ENCODE assay signal across 9 mouse cellular contexts in genomic region chr4:57904211-57904610, GRCm38 (mm10). TPM values are rescaled to one million over a fixed set of nuclear protein-coding genes. Genes with fewer than 3 reads are reported as not detected.
A peak's percentile ranks its signal among the peaks of the same experiment; 100 is the strongest.
DNase-seq lines count a peak whose midpoint lies in the region; ATAC-seq and TF ChIP-seq lines count a peak whose summit lies in the region.
"Had no signal": no experiment of that assay in that cellular context is flagged by ENCODE, and none has a peak within 500 bp of the region (broad histone marks: within the 10 kb centered on the region; RNA-seq: fewer than 3 reads in every experiment).

No protein-coding gene starts in this region.

- TF ChIP-seq CTCF in heart, adult 2 months (IDR thresholded peaks at IDR 0.05) = peak; percentile 93

- WGBS in heart, adult 2 months = 3% methylated on average over 5 of the region's 5 CpGs
- WGBS in heart, embryonic 12.5 days = 6% methylated on average over 5 of the region's 5 CpGs
- WGBS in forebrain, embryonic 15.5 days = 7% methylated on average over 5 of the region's 5 CpGs
- WGBS in midbrain, embryonic 12.5 days = 11% methylated on average over 5 of the region's 5 CpGs

- no peaks in the 10 kb centered on the region for H3K27me3 ChIP-seq in heart, adult 2 months (ENCODE audit: control insufficient read depth, insufficient read depth, low read length)
- H3K27me3 ChIP-seq in heart, embryonic 12.5 days (replicated peaks) = 0 out of 2 replicates have a peak, but pooled peaks cover 3% of the 10 kb centered on the region
- no peaks in the 10 kb centered on the region for H3K27me3 ChIP-seq in forebrain, embryonic 15.5 days
- no peaks in the 10 kb centered on the region for H3K27me3 ChIP-seq in midbrain, embryonic 12.5 days

- H3K4me1 ChIP-seq in heart, adult 2 months (ENCODE audit: control insufficient read depth, insufficient read depth, low read length) = no peaks in the 10 kb centered on the region
- peaks cover 9% of the 10 kb centered on the region for H3K4me1 ChIP-seq in heart, embryonic 12.5 days (replicated peaks)
- H3K4me1 ChIP-seq in forebrain, embryonic 15.5 days = no peaks in the 10 kb centered on the region
- peaks cover 4% of the 10 kb centered on the region; the same call in 1 of the 2 replicates for H3K4me1 ChIP-seq in midbrain, embryonic 12.5 days

- H3K27ac ChIP-seq in heart, adult 2 months = no peak overlapping the region
- H3K27ac ChIP-seq in heart, embryonic 12.5 days (ENCODE audit: poor library complexity, severe bottlenecking) = no peak overlapping the region
- no peak overlapping the region for H3K27ac ChIP-seq in forebrain, embryonic 15.5 days (replicated peaks)
- no peak overlapping the region for H3K27ac ChIP-seq in midbrain, embryonic 12.5 days (replicated peaks)

- no peak overlapping the region for H3K9ac ChIP-seq in heart, adult 2 months (ENCODE audit: low read depth, low read length)
- H3K9ac ChIP-seq in heart, embryonic 12.5 days = no peak overlapping the region
- H3K9ac ChIP-seq in forebrain, embryonic 15.5 days (replicated peaks) = no peak overlapping the region
- no peak overlapping the region for H3K9ac ChIP-seq in midbrain, embryonic 12.5 days (replicated peaks)

- no peaks in the 10 kb centered on the region for H3K79me2 ChIP-seq in heart, adult 2 months (replicated peaks; ENCODE audit: control insufficient read depth, insufficient read depth, low read length)

- no peak overlapping the region for H3K4me2 ChIP-seq in heart, embryonic 12.5 days
- no peak overlapping the region for H3K4me2 ChIP-seq in forebrain, embryonic 15.5 days (replicated peaks)
- H3K4me2 ChIP-seq in midbrain, embryonic 12.5 days (replicated peaks) = no peak overlapping the region

- no peaks in the 10 kb centered on the region for H3K9me3 ChIP-seq in heart, embryonic 12.5 days (replicated peaks)
- H3K9me3 ChIP-seq in forebrain, embryonic 15.5 days = no peaks in the 10 kb centered on the region
- no peaks in the 10 kb centered on the region for H3K9me3 ChIP-seq in midbrain, embryonic 12.5 days

- TF ChIP-seq EP300 in heart, adult 2 months (IDR thresholded peaks at IDR 0.05; ENCODE audit: insufficient read depth, low read depth, low read length) = peak; percentile 75; the same call in 1 of the 2 replicates

- H3K36me3 ChIP-seq in heart, adult 2 months (ENCODE audit: control insufficient read depth, insufficient read depth, low read length) = no peaks in the 10 kb centered on the region
- H3K36me3 ChIP-seq in heart, embryonic 12.5 days = no peaks in the 10 kb centered on the region
- no peaks in the 10 kb centered on the region for H3K36me3 ChIP-seq in forebrain, embryonic 15.5 days
- H3K36me3 ChIP-seq in midbrain, embryonic 12.5 days = no peaks in the 10 kb centered on the region

- H3K4me3 ChIP-seq in heart, adult 2 months = no peak overlapping the region
- no peak overlapping the region for H3K4me3 ChIP-seq in heart, embryonic 12.5 days
- no peak overlapping the region for H3K4me3 ChIP-seq in forebrain, embryonic 15.5 days
- H3K4me3 ChIP-seq in midbrain, embryonic 12.5 days = no peak overlapping the region
- H3K4me3 ChIP-seq: myocyte had no signal

- ATAC-seq in heart, embryonic 12.5 days (ENCODE audit: insufficient number of reproducible peaks, low FRiP score) = no peak
- ATAC-seq in forebrain, embryonic 15.5 days (replicated peaks) = peak; percentile 67
- peak; percentile 79 for ATAC-seq in inflammation-experienced regulatory T-cells, adult 6 months
- ATAC-seq in midbrain, embryonic 12.5 days (ENCODE audit: low FRiP score, low read depth) = peak; percentile 65; the same call in 1 of the 2 replicates

- DNase-seq in heart, adult 2 months = peak; percentile 60 to 79
- DNase-seq in c-Kit-positive CD71-positive TER-119-positive erythroid progenitor cells, embryonic 14.5 days (ENCODE audit: low spot score) = peak; percentile 40
- peak; percentile 39 to 51 for DNase-seq in left cerebral cortex, postnatal 36 days (ENCODE audit: low spot score in 2 of 2)
- peak; percentile 42 to 78 for DNase-seq in spleen, postnatal 10 days (ENCODE audit: low spot score in 2 of 2)

- intact Hi-C loops in heart, adult 2 months (cut with DNase I) = loop anchor here (1.0 to 10.0 kb wide), 6 partner anchors 23 to 529 kb away; no protein-coding TSS in a partner anchor
- intact Hi-C loops in left cerebral cortex, postnatal 36 days (cut with DNase I) = loop anchor here (2.0 kb wide), 1 partner anchor 231 kb away; no protein-coding TSS in a partner anchor

- no peak for TF ChIP-seq POLR2A in heart, adult 2 months (IDR thresholded peaks at IDR 0.05; ENCODE audit: insufficient read depth, low read depth, low read length)

RNA-seq across cellular contexts. Expression of gene D630039A03Rik, which starts 11.9 kb away (rescaled TPM):
- total RNA-seq in heart, adult 2 months (2021) = under 1 TPM; 0.13 to 0.27 TPM
- polyA plus RNA-seq in heart, adult 2 months (2012; rRNA removed) = 0.29 and 0.31 TPM in 2 replicates
- polyA plus RNA-seq in heart, embryonic 12.5 days (2016; fragmentation: Nextera tagmentation; extraction: Ambion mirVana) = 0.05 and 0.06 TPM in 2 replicates
- not detected in 2 replicates for polyA plus RNA-seq in forebrain, embryonic 15.5 days (2015; fragmentation: Nextera tagmentation; extraction: Ambion mirVana)
- 10 to 100 TPM in 2 of 3 experiments, 1 to 10 TPM in 1; 8.9 to 18.3 (median 18.2) TPM for polyA plus RNA-seq in inflammation-experienced regulatory T-cells, adult 6 months (2017; shearing (Covaris generic))
- total RNA-seq in left cerebral cortex, postnatal 36 days (2021) = under 1 TPM; 0.15 to 0.18 TPM
- 0.06 TPM in 1 of 2 replicates, not detected in the other for polyA plus RNA-seq in midbrain, embryonic 12.5 days (2016; fragmentation: Nextera tagmentation; extraction: Ambion mirVana)

RNA-seq across cellular contexts. Expression of gene Txn1, which starts 52.0 kb away (rescaled TPM):
- 100 to 1,000 TPM; 108 to 119 TPM for total RNA-seq in heart, adult 2 months (2021)
- polyA plus RNA-seq in heart, adult 2 months (2012; rRNA removed) = 76.5 and 91.7 TPM in 2 replicates
- polyA plus RNA-seq in heart, embryonic 12.5 days (2016; fragmentation: Nextera tagmentation; extraction: Ambion mirVana) = 305 TPM in 2 replicates
- polyA plus RNA-seq in forebrain, embryonic 15.5 days (2015; fragmentation: Nextera tagmentation; extraction: Ambion mirVana) = 285 and 307 TPM in 2 replicates
- polyA plus RNA-seq in inflammation-experienced regulatory T-cells, adult 6 months (2017; shearing (Covaris generic)) = 100 to 1,000 TPM; 126 to 295 (median 141) TPM
- 100 to 1,000 TPM in 1 of 2 experiments, 10 to 100 TPM in 1; 97.6 to 113 TPM for total RNA-seq in left cerebral cortex, postnatal 36 days (2021)
- polyA plus RNA-seq in midbrain, embryonic 12.5 days (2016; fragmentation: Nextera tagmentation; extraction: Ambion mirVana) = 321 and 347 TPM in 2 replicates
